Mouse (Mus musculus) right cerebral cortex, adult 2 months (tissue): ENCODE measurements around the gene Tmem63b.
"Not testable (repeated sequence)": the region's sequence is repeated elsewhere in the genome, so short reads cannot be mapped to it uniquely, and the experiment has no call there.

Source experiments
- DNase-seq, 2 experiments: peaks; one replicate each; pipeline ENCODE4 v3.0.0; 2021 to 2022; ENCODE audit warnings: low spot score in 2 of 2

Tmem63b gene

DNA sequence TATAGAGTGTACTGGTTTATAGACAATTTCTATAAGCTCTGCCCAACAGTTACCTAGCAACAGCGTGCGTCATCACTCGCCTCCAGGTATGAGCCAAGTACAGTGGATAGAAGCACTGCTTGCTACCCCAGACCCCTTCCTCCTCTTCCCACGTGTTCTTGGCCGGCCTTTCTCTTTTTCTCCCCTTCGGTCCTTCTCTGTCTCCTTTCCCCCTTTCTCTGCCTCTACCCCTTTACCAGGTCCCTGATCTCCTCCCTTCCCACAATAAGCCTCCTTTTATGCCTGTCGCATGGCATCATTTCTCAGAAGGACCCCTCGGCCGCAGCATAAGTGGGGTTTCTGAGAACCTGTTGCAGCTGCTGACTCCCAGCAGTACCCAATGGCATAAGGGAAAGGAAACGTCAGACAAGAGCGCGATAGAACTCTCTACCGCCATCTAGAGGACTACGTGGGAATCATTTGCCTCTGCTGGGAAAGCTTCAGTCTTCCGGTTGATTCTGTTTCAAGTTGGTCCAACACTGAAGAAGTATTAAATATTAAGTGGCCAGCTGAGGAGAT is 60.0 kb downstream of the Tmem63b start:
- DNase-seq, result peak; percentile 76 to 78

DNA sequence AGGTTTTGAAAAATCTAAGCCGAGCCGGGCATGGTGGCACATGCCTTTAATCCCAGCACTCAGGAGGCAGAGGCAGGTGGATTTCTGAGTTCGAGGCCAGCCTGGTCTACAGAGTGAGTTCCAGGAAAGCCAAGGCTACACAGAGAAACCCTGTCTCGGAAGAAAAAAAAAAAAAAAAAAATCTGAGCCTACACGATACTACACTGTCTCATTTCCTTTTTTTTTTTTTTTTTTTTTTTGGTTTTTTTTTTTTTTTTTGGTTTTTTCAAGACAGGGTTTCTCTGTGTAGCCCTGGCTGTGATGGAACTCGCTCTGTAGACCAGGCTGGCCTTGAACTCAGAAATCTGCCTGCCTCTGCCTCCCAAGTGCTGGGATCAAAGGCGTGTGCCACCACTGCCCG is 63.3 kb downstream of the Tmem63b start:
- DNase-seq, result not testable (repeated sequence)

DNA sequence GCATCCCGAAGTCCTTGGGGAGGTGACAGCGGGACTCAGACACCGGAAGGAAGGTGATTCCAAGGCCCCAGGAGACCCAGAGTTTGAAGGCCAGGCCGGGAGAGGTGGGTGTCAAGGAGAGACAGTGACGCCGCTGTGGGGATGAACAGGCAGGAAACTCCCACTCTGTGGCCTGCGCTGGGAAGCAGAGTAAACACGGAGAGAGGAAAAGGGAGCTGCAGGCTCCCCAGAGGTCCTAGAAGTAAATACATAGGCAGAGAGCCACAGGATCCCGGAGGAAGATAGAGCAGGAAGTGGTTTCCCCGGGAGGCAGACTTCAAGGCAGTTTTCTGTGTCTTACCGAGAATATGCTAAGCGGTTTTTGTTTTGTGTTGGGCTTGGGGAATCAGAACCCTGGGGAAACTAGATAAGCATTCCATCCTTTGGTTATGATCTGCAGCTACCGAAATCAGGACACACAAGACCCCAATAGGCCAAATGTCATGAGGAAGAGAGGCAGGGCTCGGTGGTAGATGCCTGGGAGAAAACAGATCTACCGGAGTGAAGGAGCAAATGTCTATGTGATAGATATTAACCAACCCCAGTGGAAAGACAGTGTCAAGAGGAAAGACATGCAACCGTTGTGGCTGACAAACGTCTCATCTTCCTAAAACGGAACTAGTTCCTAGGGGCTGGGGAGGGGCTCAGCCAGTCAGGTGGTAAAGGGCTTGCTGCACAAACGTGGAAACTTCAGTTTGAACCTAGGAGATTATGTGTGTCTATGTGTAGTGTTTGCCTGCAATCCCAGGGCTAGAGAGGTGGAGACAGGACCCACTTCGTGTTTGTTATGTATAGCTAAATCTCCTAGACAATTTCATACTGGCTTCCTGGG is 67.1 kb downstream of the Tmem63b start:
- DNase-seq, result no peak

DNA sequence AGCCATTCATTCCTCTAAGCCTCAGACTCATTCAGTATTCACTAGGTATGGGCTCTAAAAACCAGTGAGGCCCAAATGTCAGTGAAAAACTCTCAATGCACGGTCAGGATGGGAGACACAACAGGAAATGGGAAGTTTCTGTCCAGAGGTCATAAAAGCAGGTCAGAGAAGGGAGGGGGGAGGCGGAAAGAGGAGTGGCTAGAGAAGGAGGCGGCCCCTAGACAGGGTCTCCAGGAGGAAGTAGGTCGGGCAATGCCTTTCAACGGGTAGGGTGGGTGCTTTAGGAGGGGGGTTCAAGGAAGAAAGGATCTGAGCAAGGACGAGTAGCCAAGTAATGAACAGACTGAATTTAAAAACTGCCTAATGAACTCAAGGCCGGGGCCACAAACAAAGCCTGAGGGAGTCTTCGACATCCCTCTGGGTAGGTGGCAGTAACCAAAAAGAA is 67.7 kb downstream of the Tmem63b start:
- DNase-seq, result no peak

DNA sequence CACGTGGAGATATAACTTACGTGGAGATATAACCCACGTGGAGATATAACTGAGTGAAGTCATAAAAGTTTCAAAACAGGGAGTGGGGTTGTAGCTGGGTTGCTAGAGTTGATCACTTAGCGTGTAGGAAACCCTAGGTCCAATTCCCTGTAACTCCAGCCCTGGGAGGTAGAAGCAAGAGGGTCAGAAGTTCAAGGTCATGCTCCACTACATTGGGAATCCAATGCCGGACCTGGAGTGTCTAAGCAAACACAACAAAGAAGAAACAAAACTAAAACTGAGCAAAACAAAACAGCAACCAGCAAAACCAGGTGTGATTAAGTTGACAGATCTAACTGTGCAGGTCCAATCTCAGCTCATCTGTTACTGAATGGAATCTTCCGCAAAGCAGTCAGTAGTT is 69.0 kb downstream of the Tmem63b start:
- DNase-seq, result no peak

DNA sequence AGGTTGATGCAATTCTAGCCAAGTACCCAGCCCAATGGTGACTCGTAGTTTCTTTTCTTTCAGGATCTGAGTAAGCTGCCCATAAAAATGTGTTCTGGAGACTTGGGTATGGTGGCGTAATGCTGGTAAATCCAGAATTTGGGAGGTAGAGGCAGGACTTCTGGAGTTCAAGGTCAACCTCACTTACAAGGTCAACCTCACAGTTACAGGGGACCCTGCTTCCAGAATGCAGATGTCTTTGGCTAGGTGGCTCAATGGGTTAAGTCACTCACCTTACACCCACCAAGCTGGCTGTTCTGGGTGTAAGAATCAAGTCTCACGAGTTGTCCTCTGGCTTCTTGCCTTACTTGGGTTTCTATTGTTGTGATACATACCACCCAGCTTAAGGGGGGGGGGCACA is 70.0 kb downstream of the Tmem63b start:
- no peak for DNase-seq

DNA sequence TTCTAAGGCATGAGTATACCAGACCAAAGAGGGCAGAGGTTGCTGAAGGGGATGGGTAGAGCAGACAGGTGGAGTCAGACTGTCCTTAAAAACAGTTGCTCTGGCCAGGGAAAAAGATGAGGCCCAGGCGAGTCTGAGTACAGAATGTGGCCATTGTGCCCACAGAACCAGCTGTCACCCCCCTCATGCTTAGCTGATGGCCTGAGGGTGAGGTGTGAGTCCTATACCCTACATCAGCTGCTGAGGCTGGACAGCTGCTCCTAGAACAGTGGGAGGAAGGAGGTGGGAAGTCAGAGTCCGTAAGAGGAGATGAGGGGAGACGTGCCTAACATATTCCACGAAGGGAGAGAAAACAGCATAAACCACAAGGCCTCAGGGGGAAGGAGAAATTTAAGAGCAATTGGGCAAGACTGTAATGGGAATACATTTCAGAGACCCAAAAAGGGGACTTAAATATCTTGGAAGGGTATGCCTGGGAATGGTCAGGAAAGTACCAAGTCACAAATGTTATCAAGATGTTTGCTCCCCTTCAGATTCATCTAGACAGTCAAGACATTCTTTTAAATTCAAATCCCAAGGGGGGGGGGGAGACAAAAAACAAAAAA is 70.6 kb downstream of the Tmem63b start:
- no peak for DNase-seq

DNA sequence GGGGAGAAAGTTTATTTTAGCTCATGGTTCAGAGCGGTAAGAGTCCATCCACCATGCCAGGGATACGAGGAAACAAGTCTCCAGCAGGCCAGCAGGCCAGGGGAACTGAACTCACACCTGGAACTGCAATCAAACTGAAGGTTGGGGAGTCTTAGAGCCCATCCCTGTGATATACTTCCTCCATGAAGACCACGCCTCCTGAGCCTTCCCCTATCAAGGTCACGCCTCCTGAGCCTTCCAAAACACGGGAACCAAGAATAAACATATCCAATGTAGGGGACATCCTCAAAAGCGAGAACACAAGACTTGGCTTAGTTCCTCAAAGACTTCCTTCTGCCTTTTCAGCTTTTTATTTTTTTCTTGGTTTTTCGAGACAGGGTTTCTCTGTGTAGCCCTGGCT is 73.8 kb downstream of the Tmem63b start:
- DNase-seq, result no peak

DNA sequence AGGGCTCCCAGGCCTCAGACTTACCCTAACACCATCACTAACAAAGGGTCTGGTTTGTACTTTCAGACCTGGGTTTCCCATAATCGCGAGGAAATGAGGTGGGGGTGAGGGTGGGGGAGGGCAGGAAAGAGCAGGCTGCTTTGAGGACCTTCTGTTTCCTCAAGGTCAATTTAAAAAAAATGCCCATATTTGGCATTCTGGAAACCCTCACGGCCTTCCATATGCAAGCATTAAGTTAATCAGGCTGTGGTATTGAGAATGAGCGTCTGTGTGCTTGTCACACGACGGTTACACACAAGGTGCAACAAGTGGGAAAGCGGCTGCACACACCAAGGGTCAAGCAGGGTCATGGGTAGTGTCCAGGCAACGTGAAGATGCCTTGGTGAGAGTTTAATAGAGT is 74.7 kb downstream of the Tmem63b start:
- no peak for DNase-seq
